Mouse (Mus musculus) heart, adult 2 months (tissue): ENCODE measurements around the gene Crygs.

Source experiments
- CTCF ChIP-seq: fragments of 200-600 bp; IDR thresholded peaks from 2 replicates; pipeline ENCODE4 v1.8.1; 2022; ENCODE audit warnings: antibody characterized with exemption, mild to moderate bottlenecking, moderate library complexity
- EP300 ChIP-seq: fragments of 200-500 bp; IDR thresholded peaks from 2 replicates; pipeline ENCODE4 v1.6.1; 2011; ENCODE audit warnings: low read depth, low read length, control low read depth; ENCODE audit not compliant: insufficient read depth
- POLR2A ChIP-seq: fragments of 200-500 bp; IDR thresholded peaks from 2 replicates; pipeline ENCODE4 v1.6.1; 2011; ENCODE audit warnings: mild to moderate bottlenecking, low read depth, low read length, control low read depth; ENCODE audit not compliant: insufficient read depth

DNA sequence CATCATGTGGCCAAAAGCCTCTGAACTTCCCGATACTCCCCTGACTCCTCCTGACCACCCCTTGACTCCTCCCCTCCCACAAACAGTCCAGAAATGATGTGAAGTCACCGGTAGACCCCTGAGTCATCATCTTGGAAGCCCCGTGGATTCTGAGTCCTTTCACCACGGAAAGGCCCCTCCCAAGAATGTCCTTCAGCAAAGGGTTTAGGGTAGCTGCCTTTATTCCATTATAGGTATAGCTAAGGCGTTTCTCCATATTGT, 10.6 kb downstream of the Crygs start:
- no peak for TF ChIP-seq CTCF
- no peak for TF ChIP-seq POLR2A
- TF ChIP-seq EP300, result no peak
